Mouse (Mus musculus) thymus, postnatal 10 days (tissue): Measurements from ENCODE around the gene St6galnac4.
A peak's percentile ranks its signal among the peaks of the same experiment; 100 is the strongest.

Experiments
- DNase-seq, 2 experiments: peaks; one replicate each; pipeline ENCODE4 v3.0.0; 2021; ENCODE audit warnings: low spot score in 2 of 2

The St6galnac4 gene

DNA sequence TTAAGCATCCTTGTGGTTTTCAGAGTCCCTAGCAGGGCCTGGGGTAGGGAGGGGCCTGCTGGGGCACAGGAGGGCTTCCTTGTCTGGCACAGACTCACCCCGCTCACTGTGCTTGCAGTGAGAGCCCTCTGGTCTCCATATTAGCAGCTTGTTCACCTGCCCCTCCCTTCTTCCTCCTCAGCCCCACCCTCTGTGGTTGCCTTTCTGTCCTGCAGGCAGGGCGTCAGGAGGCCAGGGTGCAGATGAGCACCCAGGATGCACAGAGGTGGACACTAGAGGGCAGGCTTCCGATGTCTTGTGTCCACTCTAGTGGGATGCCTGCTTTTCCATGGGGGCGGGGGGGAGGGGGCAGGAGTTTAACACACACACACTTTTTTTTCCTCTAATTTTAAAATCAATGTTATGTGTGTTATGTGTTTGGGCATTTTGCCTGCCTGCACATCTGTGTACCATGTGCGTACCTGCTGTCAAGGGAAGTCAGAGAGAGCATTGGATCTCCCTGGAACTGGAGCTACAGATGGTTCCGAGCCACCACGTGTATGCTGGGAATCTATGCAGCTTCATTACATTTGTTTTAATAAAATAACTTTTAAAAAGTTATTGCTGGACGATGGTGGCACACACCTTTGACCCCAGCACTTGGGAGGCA, 14.6 kb downstream of the St6galnac4 start:
- no peak for DNase-seq

DNA sequence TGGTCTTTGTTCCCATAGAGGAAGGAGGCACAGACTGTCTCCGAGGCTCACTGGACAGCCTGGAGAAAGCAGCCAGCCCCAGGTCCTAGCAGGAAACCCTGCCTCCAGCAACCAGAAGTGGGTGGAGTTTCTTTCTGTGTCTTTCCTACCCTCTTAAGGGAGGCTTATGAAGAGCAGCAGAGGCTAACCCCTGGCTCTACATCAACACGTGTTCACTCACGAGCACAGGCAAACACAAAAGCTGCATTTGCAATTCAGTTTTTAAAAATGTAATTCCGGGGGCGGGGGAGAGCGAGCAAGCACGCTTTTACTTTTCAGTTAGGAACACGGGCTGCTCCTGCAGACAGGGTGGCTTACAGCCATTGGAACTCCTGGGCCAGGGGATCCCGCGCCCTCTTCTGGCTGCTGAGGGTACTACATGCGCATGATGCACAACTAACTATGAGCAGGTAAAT, 15.7 kb downstream of the St6galnac4 start:
- DNase-seq: peak; percentile 77 to 90

DNA sequence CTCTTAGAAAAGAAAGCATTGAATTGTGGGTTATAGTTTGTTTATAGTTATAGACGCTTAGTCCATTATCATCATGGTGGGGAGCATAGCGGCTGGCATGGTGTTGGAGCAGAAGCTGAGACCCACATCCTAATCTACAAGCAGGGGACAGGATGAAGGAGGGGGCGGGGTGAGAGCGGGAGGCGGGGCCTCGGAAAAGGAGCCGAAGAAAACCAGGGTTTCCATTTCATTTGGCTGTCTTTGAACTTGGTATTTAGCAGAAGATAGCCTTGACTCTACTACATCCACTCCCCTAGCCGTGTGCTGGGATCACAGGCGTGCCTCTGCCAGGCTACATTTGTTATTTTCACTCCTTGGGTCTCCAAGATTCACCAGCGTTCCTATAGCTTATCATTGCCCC, 17.7 kb downstream of the St6galnac4 start:
- DNase-seq: no peak

DNA sequence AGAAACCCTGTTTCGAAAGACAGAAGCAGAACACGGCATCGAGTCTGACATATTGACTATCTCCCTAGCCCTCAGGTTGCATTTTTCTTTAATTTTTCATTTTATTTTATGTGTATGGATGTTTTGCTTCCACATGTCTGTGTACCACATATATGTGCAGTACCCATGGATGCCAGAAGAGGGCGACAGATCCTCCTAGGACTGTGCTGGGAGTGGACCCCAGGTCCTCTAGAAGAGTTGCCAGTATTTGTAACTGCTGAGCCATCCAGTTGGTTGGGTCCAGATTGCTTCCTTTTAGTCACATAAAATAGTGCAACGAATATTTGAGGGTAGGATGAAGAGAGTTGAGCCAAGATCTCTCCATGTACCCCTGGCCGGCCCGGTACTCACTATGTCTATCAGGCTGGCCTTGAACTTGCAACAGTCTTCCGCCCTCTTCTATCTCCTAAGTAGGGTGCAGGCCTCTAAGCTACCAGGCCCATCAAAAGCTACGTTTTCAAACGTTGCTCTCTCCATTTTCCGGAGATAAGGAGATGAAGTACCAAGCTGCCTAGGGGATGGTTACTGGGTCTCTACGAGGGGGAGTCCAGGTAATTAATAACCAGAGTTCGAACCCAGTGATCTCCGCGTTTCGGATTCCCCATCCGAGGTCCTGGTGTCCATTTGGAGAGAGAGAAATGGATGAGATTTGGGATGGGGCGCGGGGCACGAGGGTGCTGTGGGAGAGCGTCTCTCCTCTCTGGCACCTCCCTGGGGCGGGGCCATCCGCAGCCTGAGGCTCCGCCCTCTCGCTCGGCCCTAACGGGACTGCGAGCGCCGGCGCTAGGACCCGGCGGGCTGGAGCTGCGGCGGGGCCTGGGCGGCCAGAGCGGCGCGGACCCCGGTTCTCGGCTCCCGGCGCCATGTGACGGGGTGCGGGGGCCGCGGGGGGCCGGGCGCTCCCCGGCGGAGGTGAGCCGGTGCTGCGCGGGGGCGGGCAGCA, 19.6 kb downstream of the St6galnac4 start:
- DNase-seq: peak; percentile 52 to 69

DNA sequence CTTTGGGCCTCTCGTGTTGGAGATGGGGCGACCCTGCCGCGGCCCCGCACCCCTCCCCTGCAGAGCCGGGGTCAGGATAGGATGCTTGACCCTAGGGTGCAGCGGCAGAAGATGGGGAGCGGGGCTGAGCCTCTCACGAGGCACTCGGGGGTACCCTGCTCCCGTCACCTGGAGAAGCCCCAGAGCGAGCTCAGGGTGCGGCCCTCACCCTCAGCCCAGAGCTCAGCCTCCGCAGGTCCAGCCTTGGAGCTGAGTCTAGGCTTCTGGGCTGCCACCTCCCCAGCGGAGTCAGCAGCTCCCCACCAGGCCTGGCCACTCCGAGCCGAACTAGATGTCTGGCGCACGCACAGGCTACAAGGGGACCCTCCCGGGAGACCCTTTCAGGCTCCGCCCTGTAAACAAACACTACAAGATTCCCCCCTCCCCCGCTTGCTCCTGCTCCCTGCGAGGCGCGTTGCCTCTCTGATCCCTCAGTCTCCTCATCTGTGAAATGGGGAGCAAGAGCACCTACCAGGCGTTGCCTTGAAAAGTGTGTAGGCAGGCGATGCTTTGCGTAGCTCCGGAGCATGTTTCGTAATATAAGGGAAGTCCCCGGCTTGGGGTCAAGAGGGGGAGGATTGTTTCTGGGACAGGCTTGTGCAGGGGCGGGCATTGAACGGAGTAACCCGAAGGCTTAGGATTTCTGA, 20.5 kb downstream of the St6galnac4 start:
- no peak for DNase-seq

DNA sequence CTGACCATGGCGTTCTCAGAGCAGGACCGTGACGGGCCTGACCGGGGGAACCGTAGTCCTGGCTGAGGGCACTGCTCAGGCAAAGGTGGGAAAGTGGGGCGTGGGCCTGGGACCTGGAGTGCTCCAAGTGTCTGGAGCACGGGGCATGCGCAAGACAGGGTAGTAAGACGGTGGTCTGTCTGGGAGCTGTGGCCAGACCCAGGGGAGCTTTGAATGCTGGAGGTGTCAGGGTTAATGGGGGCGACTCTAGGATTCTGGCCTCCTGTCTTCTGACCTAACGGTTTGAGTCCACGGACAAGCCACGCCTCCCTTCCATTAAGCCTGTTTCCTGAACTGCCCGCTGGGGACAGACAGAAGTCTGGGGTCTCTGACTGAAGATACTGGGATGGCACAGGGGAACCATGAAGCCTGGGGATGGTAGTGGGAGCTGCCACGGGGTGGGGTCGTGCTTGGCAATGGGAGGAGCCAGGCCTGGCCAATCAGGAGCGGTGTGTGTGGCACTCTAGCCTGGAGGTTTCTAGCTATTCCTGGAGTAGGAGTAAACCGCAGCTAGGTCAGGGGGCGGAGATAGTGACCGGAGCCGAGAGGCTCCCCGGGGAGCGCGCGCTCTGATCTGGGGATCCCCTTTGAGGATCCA, 21.4 kb downstream of the St6galnac4 start:
- DNase-seq: no peak

DNA sequence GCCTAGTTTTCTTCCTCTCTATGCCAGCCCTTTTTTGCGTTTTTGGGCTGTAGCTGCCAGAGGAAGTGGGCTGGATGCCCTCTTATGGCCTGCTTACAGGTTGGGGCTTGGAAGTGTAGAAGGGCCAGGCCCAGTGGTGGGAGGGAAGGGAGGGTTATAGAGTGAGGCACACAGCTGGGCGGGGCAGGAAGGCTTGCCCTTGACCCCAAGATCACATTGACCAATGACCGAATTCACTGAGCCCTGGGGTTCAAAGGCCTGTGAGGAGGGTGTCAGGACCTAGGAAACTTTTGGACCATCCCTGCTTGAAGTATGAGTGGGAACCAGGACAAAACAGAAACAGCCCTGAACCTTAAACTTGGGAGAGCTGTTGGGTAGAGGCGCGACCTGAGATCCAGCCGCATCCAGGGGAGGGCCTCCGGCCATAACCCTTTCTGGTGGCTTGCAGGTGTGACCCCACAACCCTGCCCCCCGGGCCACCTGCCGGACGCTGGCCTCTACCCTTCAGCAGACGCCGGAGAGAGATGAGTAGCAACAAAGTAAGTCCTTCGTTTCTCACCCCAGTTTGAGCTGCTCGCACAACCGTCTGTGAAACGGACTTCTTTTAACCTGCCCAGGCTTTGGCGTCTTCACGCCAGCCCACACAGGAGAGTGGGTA, 22.0 kb downstream of the St6galnac4 start:
- DNase-seq: no peak

DNA sequence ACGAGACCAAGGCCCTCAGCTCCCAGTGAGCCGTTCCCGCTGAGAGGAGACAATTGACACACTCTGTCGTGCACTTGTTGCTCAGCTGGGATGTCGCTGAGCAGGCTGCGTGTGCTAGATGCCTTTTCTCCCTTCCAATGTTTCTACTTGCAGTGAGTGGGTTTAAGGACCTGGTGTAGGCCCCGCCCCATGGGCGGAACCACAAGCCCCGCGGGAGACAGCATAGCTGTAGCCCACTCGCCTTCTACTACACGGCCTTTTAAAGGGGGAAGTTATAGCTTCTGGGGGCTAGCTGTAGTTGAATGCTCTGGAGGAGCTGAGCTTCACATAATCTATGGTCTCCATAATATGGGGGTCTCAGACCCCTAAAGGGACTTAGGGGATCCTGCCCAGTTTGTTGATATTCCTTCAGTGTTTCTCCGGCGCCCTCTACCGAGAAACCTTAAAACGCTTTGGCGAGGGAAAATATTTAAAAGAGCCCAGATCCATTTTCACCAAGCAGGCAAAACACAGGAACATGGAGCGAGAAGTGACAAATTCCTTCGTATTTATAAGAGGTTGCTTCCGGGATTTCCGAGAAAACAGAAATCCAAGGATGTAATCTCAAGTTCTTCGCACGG, 23.8 kb downstream of the St6galnac4 start:
- peak in 1 of 2 experiments; percentile 28 for DNase-seq

DNA sequence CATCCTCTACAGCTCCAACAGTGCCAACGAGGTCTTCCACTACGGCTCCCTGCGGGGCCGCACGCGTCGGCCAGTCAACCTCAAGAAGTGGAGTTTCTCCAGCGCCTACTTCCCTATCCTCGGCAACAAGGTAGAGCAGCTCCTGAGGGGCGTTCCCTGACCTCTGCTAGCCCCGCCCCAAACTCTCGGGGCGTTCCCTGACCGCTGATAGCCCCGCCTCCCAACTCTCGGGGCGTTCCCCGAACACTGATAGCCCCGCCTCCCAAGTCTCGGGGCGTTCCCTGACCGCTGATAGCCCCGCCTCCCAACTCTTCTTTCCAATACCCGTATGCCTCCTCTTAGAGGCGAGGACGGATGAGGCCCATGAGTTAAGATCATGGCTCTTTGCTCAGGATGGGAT, 25.4 kb downstream of the St6galnac4 start:
- DNase-seq: no peak

DNA sequence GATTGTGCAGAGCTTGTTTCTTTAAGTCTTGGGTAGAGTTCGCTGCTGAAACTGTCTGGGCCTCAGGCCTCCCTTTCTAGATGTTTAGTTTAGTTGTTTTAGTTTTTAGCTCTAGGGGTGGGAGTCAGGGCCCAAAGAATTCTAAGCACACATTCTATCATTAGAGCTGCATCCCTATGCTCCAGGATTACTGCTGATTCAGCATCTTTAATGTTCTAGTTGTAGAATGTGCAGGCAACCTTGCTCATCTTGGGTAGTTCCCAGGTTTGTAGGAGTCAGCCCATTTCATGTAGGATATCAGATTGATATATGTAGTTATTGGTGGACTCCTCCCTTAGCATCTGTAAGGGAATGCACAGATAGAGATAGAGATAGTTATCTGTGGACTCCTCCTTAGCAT, 30.2 kb downstream of the St6galnac4 start:
- no peak for DNase-seq

DNA sequence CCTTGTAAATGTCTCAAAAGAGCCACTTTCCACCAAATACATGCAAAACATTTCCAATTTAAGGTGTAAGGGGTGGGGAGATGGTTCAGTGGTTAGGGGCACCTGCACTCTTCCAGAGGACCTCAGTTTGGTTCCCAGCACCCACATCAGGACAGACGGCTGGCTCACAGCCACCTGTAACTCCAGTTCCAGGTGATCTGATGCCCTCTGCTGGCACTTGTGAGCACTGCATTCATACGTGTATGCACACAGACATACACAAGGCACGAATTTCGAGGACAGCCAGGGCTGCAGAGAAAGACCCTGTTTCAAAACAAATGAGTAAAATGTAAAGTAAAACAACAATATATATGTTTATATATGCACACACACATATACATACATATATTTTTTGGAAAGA, 30.7 kb downstream of the St6galnac4 start:
- no peak for DNase-seq

DNA sequence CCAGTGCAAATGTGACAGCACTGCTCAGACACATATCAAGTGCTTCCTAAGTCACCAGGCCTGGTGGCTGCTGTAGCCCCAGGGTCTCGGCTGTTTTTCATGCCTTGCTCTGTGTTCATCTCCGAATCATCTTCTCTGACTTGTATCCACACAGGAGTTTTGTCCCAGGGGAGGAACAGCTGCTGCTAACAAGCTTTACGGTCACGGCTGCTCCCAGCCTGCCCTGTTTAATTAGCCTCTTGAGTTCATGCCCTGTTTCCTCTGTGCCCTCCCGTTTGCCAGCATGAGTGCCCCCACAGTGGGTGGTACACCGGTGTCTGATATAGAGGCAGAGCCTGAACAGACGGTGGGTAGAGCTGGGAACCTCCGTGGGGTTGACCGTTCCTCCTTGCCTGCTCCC, 31.2 kb downstream of the St6galnac4 start:
- no peak for DNase-seq

DNA sequence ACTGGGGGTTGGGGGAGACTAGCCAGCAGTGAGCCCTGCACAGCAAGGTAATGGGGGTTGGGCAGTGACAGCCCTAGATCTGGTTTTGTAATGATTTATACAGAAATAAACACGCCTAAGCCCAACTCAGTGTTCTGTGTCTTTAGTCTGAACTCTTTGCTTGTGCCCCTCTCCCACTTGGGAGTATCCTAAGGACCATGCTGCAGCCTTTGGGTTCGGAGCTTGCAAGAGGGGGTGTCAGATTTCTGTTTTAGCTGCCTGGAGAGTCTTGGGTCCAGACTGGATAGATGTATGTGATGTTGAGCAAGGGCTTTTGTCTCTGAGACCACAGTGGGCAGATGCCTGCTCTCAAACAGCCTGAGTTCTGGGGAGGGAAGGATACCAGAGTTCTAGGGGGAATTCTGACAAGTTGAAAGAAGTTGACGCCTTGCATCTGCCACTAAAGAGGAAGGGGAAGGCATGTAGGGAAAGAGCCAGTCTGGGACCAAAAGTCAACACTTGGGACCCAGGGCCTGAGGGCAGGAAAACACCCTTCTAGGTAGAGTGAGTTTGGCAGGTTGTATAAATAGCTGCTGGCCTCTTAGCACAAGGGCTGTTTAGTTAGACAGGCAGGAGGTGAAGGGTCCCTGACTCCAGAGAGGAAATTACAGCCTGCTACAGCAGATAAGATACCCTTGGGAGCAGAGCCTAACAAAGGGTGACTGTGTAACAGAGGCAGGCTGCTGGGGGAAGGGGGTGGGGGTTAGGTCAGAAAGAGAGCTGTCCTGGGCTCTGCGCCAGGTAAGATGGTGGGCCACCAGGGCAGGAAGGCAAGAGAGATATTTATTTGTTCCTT, 34.0 kb downstream of the St6galnac4 start:
- DNase-seq: no peak

DNA sequence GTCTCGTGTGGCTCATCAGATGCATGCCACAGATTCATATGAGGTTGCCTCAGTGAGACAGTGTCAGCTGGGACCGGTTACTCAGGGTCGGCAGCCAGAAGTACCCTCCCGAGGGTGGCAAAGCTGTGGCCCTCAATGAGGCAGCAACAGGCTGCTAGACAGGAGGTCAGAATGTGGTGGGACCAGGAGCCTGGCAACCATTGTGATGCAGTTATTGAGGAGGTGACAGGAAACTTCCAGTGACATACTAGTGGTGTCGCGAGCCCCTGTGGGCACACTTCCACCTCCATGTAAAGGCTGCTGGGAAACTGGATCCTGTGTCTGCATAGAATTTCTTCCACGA, 34.6 kb downstream of the St6galnac4 start, which contains the start of gene Ak1:
Ak1 (plus strand) TSS at position 242 of the 343 bp plus-strand sequence.
- no peak for DNase-seq

DNA sequence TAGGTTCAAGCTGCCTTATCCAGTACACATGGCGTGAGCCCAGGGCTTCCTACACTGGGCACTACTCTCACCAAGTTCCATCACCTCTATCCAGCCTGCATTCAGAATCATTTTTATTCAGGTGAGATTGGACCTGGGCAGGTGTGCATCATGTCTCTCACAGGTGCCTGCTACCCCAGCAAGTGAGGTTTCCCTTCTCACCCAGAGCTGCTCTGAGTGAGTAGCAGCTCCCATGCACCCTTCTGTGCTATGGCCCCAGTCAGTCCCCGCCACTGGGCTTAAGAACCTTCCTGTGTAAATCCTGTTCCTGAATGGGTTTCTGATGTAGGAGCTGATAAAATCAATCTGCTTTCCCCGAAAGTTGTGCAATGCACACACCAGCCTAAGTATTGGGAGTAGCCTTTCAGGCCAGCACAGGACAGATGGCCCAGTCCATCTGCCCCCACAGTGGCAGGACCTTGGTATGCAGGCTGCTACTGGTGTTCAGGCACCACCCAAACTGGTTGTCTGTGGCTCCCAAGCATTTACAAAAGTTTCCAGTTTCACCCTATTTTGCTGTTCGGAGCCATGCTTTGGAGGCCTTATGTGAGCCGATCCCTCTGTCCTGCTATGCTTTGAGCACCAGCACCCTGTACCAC, 37.3 kb downstream of the St6galnac4 start:
- DNase-seq: no peak

DNA sequence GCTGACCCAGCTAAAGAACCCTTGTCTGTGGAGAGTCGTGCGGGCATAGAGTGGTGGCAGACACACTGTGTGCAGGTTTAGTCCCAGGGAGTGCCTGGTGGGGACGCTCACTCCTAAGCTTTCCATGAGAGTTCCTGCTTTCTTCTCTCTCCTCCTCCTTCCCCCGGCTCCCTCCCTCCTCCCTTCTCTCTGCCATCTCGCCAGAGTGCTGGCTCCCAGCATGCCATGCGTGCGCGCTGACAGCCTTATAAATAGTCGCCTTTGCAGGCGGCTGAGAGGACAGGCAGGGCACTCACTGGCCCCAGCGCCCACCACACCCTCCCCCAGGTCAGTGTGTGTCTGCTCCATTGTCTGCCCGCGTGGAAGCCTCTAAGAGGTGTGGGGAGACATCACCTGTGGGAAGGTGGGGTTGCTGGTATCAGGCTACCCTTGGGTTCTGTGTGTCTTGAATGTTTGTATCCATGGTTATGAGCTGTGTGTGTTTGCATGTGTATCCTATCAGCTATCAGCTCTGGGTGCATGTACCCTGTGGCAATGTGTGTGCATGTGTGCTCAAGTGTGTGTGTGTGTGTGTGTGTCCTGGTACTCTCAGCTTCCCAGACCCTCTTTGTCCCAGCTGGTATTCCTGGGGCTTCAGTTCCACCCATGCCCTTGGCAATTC, 38.4 kb downstream of the St6galnac4 start:
- DNase-seq: no peak

DNA sequence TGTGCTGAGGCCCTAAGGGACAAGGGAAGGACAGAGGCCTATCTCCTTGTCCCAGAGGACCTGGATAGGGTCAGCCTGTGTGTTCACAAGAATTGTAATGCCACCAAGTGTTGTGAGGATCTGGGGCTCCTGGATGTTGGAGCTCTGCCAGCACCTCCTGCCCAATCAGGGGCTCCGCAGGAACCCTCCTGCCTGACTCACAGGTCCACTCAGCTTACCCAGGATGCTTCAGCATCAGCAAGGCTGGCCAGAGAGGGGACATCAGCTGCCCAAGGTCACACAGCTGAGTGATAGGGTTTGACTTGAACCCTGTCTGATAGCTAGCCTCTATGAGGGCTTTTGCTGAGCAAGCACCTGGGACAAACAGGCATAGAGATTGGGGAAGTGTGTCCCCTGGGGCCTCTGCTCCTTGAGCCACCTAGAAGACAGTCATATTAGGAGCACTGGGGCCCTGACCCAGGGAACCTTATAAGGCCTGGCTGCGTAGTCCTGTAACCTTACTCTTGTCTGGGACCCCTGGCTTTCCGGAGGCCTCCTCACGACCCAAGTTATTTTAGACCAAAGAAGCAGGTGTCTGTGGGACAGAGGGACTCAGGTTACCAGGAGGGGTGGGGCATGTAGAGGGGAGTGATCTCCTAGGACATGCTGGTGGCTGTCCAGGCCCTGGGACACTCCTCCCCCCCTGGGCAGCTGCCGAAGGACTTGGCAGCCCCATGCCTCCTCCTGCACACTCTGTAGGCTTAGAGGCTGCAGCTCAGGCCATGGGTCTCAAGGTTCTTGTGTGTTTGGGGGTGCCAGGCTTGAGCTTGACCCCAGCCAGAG, 39.2 kb downstream of the St6galnac4 start:
- DNase-seq: no peak
